Mouse (Mus musculus) adrenal gland, postnatal 25 days (tissue): ENCODE measurements around the gene Ncoa6. TPM values are rescaled to one million over a fixed set of nuclear protein-coding genes. Genes with fewer than 3 reads are reported as not detected.
"Not testable (repeated sequence)": the region's sequence is repeated elsewhere in the genome, so short reads cannot be mapped to it uniquely, and the experiment has no call there.

ENCODE experiments used
- DNase-seq: peaks from one replicate; pipeline ENCODE4 v3.0.0; 2021; ENCODE audit warnings: mixed read lengths
- long read RNA-seq: library from polyadenylated mRNA; stranded (forward); transcript quantifications from one replicate; pipeline ENCODE4 v2.0.0, GENCODE M21; 2021
- total RNA-seq: library from RNA; stranded (reverse); gene quantifications from 2 replicates; pipeline ENCODE4 v1.2.3, GENCODE M21; 2021

The Ncoa6 gene
- total RNA-seq: 58.2 and 58.4 TPM in 2 replicates
- long read RNA-seq, partial matches to known transcripts: 0 of 2 reads
- long read RNA-seq, other reads (novel, unspliced or antisense): 2 of 2 reads

- DNase-seq: peak; percentile 81
Measured at GRCm38 (mm10) chr2:155473570-155474088, at the start of gene Ncoa6. Ncoa6 (minus strand) TSS chr2:155473894.

GRCm38 (mm10) chr2:155518531-155519270 is 45.0 kb upstream of the Ncoa6 start:
- no peak for DNase-seq

DNA sequence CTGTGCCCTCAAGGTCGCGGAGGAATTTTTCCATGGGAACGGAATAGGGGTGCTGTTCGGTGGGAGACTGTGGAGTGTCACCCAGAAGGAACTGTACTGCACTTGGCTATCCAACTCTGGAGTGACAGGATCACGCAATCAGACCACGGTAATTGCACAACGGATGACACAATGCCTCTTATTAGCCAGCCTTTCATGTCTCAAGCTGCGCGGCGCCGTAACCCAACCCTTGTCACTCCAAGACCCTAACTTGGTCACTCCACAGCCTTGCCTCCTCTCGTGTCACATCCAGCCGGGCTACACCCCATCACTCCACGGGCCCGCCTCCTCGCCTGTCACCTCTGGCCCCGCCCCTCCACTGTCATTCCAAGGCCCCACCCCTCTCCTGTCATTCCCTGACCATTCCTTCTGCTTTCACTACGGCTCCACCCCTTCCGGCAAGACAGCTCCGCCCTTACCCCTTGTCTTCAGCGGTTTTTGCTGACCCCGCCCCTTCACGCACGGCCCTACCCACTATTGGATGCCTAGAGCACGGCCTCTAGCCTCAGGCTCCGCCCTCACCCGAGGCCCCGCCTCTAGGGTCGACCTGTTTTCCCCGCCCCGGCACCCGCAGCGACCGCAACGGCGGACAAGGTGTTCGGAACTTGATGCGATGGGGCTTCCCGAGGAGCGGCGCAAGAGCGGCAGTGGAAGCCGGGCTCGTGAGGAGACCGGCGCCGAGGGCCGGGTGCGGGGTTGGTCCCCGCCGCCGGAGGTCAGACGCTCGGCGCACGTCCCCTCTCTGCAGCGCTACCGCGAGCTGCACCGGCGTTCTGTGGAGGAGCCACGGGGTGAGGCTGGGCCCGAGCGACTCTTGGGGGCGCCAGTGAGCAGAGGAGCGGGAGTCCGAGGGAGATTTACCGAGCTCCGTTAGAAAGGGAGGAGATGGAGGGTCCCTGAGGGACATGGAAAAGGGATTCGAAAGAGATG is 44.0 kb upstream of the Ncoa6 start, which contains the start of the genes Acss2 and Ggt7:
Acss2 (plus strand) TSS at position 494 of the 969 bp plus-strand sequence.
Ggt7 (minus strand) TSS at position 783 of the 969 bp plus-strand sequence.
- DNase-seq: peak; percentile 98

GRCm38 (mm10) chr2:155515941-155516340 is 42.2 kb upstream of the Ncoa6 start:
- DNase-seq: peak; percentile 56

- DNase-seq: peak; percentile 72
Measured at GRCm38 (mm10) chr2:155514666-155515065, 41.0 kb upstream of the Ncoa6 start.

DNA sequence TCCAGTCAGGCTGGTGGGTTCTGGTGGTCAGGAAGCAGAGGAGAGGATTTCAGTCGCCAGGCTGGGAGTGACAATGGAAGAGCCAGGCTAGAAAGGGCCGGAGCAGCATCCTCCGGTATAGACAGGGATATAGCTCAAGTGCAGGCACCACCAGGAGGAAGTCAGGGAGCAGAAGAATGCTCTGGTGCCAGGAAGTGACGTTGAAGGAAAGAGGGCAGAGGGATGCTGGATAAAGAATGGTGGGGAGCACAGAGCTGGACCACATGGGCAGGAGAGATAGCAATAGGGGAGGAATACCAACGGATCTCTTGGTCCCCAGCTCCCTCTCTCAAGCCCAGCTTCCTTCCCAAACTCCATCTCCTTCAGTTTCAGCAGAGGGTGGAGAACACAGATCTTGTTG is 39.8 kb upstream of the Ncoa6 start:
- DNase-seq: no peak

- DNase-seq: peak; percentile 57
Measured at GRCm38 (mm10) chr2:155512479-155512878, 38.8 kb upstream of the Ncoa6 start.

DNA sequence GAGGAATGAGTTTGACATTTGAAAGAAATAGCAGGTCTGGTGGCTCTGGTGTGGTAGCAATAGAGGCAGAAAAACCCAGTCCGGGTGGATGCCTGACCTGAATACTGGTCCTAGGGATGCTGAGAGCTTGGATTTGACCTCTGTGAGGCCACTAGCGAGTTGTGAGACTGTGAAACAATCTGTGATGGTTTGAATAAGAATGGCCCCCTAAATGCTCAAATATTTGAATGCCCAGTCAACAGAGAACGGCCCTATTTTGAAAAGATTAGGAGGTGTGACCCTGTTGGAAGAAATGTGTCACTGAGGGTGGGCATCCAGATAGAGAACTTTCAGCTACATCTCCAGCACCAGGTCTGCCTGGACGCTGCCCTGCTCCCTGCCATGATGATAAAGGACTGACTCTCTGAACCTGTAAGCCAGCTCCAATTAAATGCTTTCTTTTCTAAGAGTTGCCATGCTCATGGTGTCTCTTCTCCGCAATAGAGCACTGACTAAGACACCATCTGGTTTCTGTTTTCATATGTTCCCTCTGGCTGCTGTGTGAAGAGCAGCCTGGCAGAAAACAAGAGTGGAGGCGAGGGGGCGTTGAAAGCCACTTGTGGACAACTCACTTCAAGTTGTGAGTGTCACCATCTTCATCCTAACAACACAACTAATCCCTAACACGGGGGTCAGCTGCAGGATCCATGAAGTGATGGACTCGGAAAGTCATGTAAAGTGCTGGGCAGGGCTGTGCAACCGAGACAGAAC is 34.2 kb upstream of the Ncoa6 start:
- no peak for DNase-seq

DNA sequence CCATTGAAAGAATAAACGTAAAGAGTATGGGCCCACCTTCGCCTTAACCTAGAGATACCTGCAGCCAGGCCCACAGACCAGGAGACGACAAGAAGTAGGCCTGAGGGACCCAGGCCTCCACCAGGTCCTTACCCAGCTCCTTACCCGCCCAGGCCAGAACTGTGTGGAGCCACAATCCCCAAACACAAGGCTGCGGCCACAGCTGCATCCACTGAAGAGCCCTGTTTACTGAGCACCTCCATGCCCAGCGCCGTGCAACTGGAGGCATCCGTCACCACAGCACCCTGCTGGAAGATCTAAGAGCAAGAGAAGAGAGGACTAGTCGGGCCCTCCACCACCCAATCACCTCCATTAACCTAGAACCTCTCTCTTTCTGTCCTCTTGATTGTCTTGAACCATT is 32.1 kb upstream of the Ncoa6 start:
- DNase-seq: no peak

DNA sequence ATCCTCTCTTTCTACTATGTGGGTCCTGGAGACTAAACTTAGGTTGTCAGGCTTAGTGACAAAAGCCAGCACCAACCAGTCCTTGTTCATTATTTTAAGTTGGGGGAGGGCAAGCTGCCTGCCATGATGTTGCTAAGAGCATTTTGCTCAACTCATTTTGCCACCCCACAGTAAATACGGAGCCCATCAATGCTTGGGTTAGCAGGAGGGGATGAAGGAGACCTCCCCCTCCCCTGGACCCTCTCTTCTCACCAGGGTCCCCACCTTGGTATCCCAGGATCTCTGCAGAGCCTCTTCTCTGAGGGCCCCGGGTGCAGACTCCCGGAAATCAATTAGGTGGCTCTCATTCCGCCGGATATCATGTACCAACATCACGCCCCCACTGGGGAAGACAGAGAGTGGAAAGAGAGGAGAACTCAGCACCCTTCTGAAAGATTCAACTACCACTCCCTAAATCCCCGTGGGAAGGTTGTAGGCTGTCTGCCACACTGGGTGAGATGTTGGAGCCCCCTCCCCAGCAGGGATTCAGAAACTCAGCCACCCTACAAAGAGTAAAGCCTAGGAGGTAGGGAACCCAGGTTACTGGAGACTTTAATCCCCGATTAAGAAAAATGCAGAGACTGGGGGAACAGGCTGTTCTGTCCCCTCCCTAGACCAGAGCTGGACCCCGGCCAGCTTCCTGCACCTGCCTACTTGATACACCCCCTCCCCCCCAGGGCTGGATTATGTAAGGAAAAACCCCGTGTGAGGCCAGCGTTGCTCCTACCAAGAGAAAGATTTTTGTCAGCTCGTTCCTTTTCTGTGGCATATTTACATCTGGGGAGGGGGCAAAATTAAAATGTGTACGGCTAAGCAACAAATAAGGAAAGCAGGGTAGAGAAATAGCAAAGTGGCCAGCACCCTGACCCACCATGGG is 31.0 kb upstream of the Ncoa6 start:
- DNase-seq: no peak

DNA sequence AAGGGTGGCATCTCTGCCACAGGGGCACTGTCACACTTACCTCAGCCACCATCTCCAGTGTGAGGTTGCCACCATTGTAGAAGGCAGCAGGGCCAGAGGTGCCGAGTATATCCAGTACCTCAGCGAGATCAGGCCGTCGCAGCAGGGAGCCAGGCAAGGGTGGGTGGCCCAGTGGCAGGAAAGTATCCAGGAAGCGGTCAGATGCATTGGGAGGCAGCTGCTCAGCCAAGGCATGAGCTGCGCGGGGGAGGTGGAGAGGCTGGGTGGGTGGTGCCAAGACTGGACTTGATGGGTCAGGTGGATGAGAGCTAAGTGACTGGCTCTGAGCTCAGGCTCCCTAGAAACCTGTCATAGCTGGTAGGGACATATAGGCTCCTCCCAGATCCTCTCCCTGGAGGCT is 28.9 kb upstream of the Ncoa6 start:
- DNase-seq: no peak

- no peak for DNase-seq
Measured at GRCm38 (mm10) chr2:155490998-155491397, 17.3 kb upstream of the Ncoa6 start.

GRCm38 (mm10) chr2:155482021-155482420 is 8.3 kb upstream of the Ncoa6 start:
- DNase-seq: peak; percentile 71

- DNase-seq: peak; percentile 56
Measured at GRCm38 (mm10) chr2:155472671-155473569, 774 bp downstream of the Ncoa6 start.

GRCm38 (mm10) chr2:155466861-155467260 is 6.8 kb downstream of the Ncoa6 start:
- no peak for DNase-seq

DNA sequence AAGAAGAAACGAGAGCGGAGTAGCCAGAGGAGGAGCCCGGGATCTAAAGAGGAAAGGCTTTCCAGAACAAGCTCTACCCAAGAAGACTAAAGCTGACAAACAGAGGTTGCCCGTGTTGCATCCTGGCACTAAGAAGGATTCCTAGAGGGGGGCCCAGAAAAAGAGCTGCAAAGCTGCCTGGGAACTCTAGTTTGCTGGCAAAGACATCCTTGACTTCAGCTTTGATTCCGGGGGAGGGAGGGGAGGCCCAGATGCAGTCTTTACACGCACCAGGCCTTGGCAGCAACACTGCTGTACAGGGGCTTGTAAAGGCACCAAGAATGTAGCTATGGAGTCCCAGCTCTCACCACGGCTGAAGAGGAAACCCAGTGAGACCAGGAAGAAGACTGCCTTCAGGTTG is 20.1 kb downstream of the Ncoa6 start:
- no peak for DNase-seq

DNA sequence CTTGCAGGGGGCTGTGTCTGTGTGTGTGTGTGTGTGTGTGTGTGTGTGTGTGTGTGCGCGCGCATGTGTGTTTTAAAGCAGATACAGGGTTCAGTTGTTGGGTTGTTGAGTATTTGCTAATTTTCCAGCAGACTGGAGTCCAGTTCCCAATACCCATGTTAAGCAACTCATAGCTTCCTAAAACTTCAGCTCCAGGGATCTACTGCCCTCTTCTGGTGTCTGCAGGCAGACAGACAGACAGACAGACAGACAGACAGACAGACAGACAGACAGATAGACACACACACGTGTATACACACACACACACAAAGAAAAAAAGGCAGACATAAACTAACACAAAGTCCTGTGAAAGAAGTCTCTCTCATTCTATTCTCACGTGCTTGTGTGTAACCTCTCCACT is 22.4 kb downstream of the Ncoa6 start:
- DNase-seq: no peak

DNA sequence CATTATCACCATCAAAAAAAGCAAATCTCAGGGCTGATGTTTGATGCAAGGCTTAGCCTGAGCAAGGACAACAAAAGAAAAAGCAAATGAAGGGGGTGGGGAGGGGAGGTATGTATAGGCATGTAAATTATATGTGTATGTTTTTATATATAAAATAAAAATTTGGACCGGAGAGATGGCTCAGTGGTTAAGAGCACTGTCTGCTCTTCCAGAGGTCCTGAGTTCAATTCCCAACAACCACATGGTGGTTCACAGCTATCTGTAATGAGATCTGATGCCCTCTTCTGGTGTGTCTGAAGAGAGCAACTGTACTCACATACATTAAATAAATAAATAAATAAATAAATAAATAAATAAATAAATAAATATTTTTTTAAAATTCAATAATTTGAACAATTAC is 25.8 kb downstream of the Ncoa6 start:
- not testable (repeated sequence) for DNase-seq

- no peak for DNase-seq
Measured at GRCm38 (mm10) chr2:155443446-155443845, 30.2 kb downstream of the Ncoa6 start.

DNA sequence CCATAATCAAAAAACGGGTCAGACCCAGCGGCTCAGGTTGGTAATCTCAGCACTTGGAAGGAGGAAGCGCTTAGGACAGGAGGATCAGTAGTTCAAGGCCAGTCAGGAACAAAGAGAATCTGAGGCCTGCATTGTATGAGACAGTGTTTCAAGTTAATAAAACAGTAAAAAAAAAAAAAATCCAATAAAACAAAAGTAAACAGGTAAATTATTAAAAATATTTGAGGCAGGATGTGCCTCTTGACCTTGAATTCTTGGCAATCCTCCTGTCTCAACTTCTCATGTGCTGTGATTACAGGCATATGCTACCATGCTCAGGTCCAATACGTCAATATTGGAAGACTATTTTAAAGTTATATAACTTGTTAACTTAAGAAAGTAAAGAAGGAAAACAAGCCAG is 30.8 kb downstream of the Ncoa6 start:
- DNase-seq: no peak
